Mouse (Mus musculus) lung, embryonic 16.5 days (tissue): Measurements from ENCODE around the gene Rrp1. TPM values are rescaled to one million over a fixed set of nuclear protein-coding genes. Genes with fewer than 3 reads are reported as not detected.

Source experiments
- ATAC-seq: fragments of 200-750 bp; cut with Nextera tagmentation; 2 replicates; pipeline ENCODE4 v1.8.0; 2017; ENCODE audit warnings: low read depth, mild to moderate bottlenecking, moderate library complexity
- H3K27ac ChIP-seq: fragments of 300-500 bp; sonication (generic); 2 replicates; pipeline ENCODE4 v1.5.1; 2014; ENCODE audit warnings: mild to moderate bottlenecking, control low read depth, low read length
- H3K27me3 ChIP-seq: fragments of 300-500 bp; sonication (generic); 2 replicates; pipeline ENCODE4 v1.6.1; 2014; ENCODE audit warnings: low read depth, low read length, mixed read lengths; ENCODE audit not compliant: control insufficient read depth, insufficient read depth
- H3K36me3 ChIP-seq: fragments of 300-500 bp; sonication (generic); 2 replicates; pipeline ENCODE4 v1.6.1; 2014; ENCODE audit warnings: low read length; ENCODE audit not compliant: control insufficient read depth, insufficient read depth
- H3K4me1 ChIP-seq: fragments of 300-500 bp; sonication (generic); replicated peaks from 2 replicates; pipeline ENCODE4 v1.6.1; 2014; ENCODE audit warnings: low read length, mixed read lengths; ENCODE audit not compliant: control insufficient read depth, insufficient read depth
- H3K4me2 ChIP-seq: fragments of 300-500 bp; sonication (generic); 2 replicates; pipeline ENCODE4 v1.6.1; 2014; ENCODE audit warnings: low read depth, low read length, control low read depth
- H3K4me3 ChIP-seq: fragments of 300-500 bp; sonication (generic); 2 replicates; pipeline ENCODE4 v1.5.1; 2014; ENCODE audit warnings: mild to moderate bottlenecking, low read length, control low read depth
- H3K9ac ChIP-seq: fragments of 300-500 bp; sonication (generic); 2 replicates; pipeline ENCODE4 v1.6.1; 2014; ENCODE audit warnings: low read length, control low read depth
- H3K9me3 ChIP-seq: fragments of 300-500 bp; sonication (generic); 2 replicates; pipeline ENCODE4 v1.6.1; 2016; ENCODE audit warnings: low read length; ENCODE audit not compliant: control insufficient read depth
- WGBS: fragments of 180-500 bp; shearing (Covaris S2); extraction: QIAGEN DNeasy Blood & Tissue Kit; methylation state at CpG from one replicate; pipeline ENCODE4 v1.1.7; 2014; 5-methylcytosine and 5-hydroxymethylcytosine counted together
- polyA plus RNA-seq: library from polyadenylated mRNA; unstranded; fragments of >200 nt; fragmentation: Nextera tagmentation; extraction: Ambion mirVana; gene quantifications from 2 replicates; pipeline ENCODE4 v1.2.1, GENCODE M21; 2015

Gene Rrp1
- polyA plus RNA-seq, 1 experiment from 2014 or later = 274 TPM

DNA sequence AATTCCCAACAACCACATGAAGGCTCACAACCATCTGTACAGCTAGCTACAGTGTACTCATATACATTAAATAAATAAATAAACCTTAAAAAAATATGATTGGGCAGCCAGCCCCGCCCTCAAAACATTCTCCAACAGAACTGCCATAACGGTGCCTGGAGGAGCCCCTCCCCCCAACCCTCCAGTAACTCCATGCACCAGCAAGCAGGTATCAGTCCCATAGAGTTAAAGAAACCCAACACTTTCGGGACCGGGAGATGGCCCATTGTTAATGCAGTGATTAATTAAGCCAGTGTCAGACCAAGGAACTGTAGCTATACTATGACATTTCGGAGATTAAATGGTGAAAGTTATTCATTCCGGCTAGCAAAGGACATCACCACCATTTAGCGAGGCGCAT, 992 bp downstream of the Rrp1 start:
- Histone ChIP-seq H3K36me3 (peaks cover 28% of the 10 kb centered on the region), H3K9ac (peak overlapping the region; percentile 95), H3K4me1 (peaks cover 11% of the 10 kb centered on the region), H3K9me3 (no peaks in the 10 kb centered on the region), H3K27ac (no peak overlapping the region), H3K4me2 (peak overlapping the region; percentile 84), H3K4me3 (peak overlapping the region; percentile 95), H3K27me3 (no peaks in the 10 kb centered on the region)
- no peak for ATAC-seq
- WGBS = 6% methylated on average over 8 of the region's 8 CpGs

GRCm38 (mm10) chr10:78409035-78409788, 3.6 kb downstream of the Rrp1 start:
- Histone ChIP-seq H3K4me1 (peaks cover 11% of the 10 kb centered on the region), H3K9ac (no peak overlapping the region), H3K36me3 (peaks cover 52% of the 10 kb centered on the region), H3K27me3 (no peaks in the 10 kb centered on the region), H3K27ac (no peak overlapping the region), H3K9me3 (no peaks in the 10 kb centered on the region), H3K4me2 (no peak overlapping the region), H3K4me3 (no peak overlapping the region)
- WGBS = 77% methylated on average over 9 of the region's 9 CpGs
- no peak for ATAC-seq

DNA sequence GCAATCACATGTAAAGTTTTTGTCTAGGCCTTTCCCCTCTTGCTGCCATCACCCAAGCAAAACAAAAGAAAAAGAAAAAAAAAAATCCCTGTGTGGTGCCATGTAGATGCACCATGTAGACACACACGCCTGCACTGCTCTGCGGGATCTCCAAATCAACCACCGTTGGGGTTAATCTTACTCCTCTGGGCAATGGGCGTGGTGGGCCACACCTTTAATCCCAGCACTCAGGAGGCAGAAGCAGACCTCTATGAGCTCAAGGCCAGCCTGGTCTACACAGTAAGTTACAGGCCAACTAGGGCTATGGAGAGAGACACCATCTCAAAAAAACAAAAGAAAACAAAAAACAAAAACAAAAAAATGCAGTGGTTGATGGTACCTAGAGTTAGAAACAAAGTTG, 5.7 kb downstream of the Rrp1 start:
- no peak for ATAC-seq
- Histone ChIP-seq H3K9ac (no peak overlapping the region), H3K27me3 (no peaks in the 10 kb centered on the region)

DNA sequence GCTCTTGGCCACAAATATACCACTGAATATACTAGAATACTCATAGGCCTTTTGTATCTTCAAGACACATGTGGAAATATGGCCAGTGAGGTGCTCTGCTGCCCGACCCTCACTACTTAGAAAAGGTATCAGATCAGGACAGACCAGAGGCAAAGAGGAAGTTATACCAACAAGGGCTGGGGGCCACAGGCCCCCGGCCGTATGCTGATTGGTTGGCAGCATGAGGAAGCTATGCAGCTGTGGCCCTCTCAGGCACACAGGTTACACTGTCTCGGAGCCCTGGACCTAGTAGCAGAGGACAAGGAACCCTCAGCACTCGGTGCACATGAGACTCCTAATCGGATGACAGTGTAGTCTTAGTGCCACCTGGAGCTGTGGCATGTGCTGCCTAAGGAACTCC, 6.7 kb downstream of the Rrp1 start:
- Histone ChIP-seq H3K4me2 (no peak overlapping the region), H3K9ac (no peak overlapping the region), H3K27me3 (no peaks in the 10 kb centered on the region), H3K36me3 (peaks cover 81% of the 10 kb centered on the region), H3K4me1 (no peaks in the 10 kb centered on the region; the same call in 1 of the 2 replicates), H3K27ac (no peak overlapping the region), H3K9me3 (no peaks in the 10 kb centered on the region), H3K4me3 (no peak overlapping the region)
- ATAC-seq = no peak
- WGBS = 94% methylated on average over 6 of the region's 6 CpGs

More for the DNA sequence above, 5.7 kb downstream of the Rrp1 start:
- WGBS = 90% methylated on average over 4 of the region's 4 CpGs
- Histone ChIP-seq H3K27ac (no peak overlapping the region), H3K4me1 (peaks cover 6% of the 10 kb centered on the region), H3K4me2 (no peak overlapping the region), H3K9me3 (no peaks in the 10 kb centered on the region), H3K36me3 (peaks cover 71% of the 10 kb centered on the region), H3K4me3 (no peak overlapping the region)

- 89% methylated on average over 14 of the region's 14 CpGs for WGBS
- no peak for ATAC-seq
- H3K9ac ChIP-seq = no peak overlapping the region
Observed at GRCm38 (mm10) chr10:78402301-78402922, 10.4 kb downstream of the Rrp1 start.

GRCm38 (mm10) chr10:78401127-78401526, 11.7 kb downstream of the Rrp1 start:
- H3K9ac ChIP-seq = no peak overlapping the region
- H3K36me3 ChIP-seq = peaks cover 55% of the 10 kb centered on the region
- H3K9me3 ChIP-seq = no peaks in the 10 kb centered on the region
- H3K4me3 ChIP-seq = no peak overlapping the region
- H3K4me2 ChIP-seq = no peak overlapping the region
- H3K4me1 ChIP-seq = no peaks in the 10 kb centered on the region
- no peak for ATAC-seq
- no peak overlapping the region for H3K27ac ChIP-seq
- 80% methylated on average over 2 of the region's 2 CpGs for WGBS
- H3K27me3 ChIP-seq = no peaks in the 10 kb centered on the region

More at GRCm38 (mm10) chr10:78402301-78402922, 10.4 kb downstream of the Rrp1 start:
- no peaks in the 10 kb centered on the region for H3K4me1 ChIP-seq
- no peak overlapping the region for H3K4me2 ChIP-seq
- no peaks in the 10 kb centered on the region for H3K27me3 ChIP-seq
- no peak overlapping the region for H3K4me3 ChIP-seq
- H3K9me3 ChIP-seq = no peaks in the 10 kb centered on the region
- H3K27ac ChIP-seq = no peak overlapping the region
- H3K36me3 ChIP-seq = peaks cover 66% of the 10 kb centered on the region

DNA sequence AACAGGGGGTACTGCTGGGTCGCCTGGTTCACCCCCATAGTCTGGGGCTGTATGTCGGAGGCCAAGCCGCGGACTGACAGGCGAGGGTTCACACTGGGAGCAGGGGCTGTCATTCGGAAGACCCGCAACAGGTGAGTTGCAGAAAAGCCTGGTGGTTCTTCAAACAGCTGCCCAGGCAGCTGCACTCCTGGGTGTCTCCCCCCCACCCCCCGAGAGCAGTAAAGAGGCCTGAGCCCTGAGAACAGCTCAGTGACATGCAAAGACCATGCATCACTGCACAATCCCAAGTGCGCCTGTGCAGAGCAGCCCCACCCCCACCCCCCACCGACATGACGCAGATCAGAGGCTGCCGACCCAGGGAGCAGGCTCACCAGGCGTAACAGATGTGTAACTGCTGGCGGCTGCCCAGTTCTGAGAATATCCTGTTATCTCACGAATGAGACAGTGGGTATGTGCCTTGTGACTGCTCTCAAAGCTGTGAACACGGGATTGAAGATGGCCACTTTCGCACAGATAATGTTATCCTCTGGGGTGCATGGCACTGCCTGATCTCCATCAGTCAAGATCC, 13.7 kb downstream of the Rrp1 start:
- no peaks in the 10 kb centered on the region for H3K9me3 ChIP-seq
- H3K4me3 ChIP-seq = no peak overlapping the region
- no peaks in the 10 kb centered on the region for H3K27me3 ChIP-seq
- no peak for ATAC-seq
- no peak overlapping the region for H3K9ac ChIP-seq
- no peak overlapping the region for H3K4me2 ChIP-seq
- 40% methylated on average over 17 of the region's 17 CpGs for WGBS
- H3K36me3 ChIP-seq = peaks cover 38% of the 10 kb centered on the region
- no peaks in the 10 kb centered on the region; the same call in 1 of the 2 replicates for H3K4me1 ChIP-seq
- H3K27ac ChIP-seq = no peak overlapping the region

DNA sequence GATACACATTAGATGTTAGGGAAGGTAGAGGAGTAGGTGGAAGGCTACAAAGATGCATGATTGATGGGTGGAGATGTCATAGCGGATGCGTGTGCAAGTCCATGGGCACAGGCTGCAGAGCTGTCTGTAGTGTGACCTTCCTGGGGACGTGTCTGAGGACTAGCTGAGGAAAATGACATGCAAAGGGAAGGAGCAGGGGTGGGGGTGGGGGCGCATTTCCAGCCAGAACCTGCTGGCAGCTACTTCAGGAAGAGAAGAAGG, 16.3 kb downstream of the Rrp1 start:
- H3K9ac ChIP-seq = no peak overlapping the region
- no peak overlapping the region for H3K4me3 ChIP-seq
- ATAC-seq = peak; percentile 29
- no peak overlapping the region for H3K27ac ChIP-seq
- H3K4me2 ChIP-seq = no peak overlapping the region
- H3K36me3 ChIP-seq = peaks cover 14% of the 10 kb centered on the region
- H3K4me1 ChIP-seq = no peaks in the 10 kb centered on the region; the same call in 1 of the 2 replicates
- H3K27me3 ChIP-seq = peaks cover 7% of the 10 kb centered on the region
- H3K9me3 ChIP-seq = no peaks in the 10 kb centered on the region
- WGBS = 53% methylated on average over 4 of the region's 4 CpGs

GRCm38 (mm10) chr10:78395819-78396624, 16.8 kb downstream of the Rrp1 start:
- Histone ChIP-seq H3K36me3 (peaks cover 8% of the 10 kb centered on the region), H3K9ac (no peak overlapping the region), H3K27me3 (peaks cover 12% of the 10 kb centered on the region), H3K9me3 (no peaks in the 10 kb centered on the region), H3K4me2 (no peak overlapping the region), H3K4me3 (no peak overlapping the region), H3K27ac (no peak overlapping the region), H3K4me1 (no peaks in the 10 kb centered on the region; the same call in 1 of the 2 replicates)
- peak; percentile 84 for ATAC-seq
- 10% methylated on average over 17 of the region's 17 CpGs for WGBS
